Mouse (Mus musculus) lung, postnatal 14 days (tissue): ENCODE measurements around the gene Itm2c.

ENCODE experiments used
- DNase-seq: peaks from one replicate; pipeline ENCODE4 v3.0.0; 2021

Gene Itm2c

GRCm38 (mm10) chr1:85900521-85901333, 6.6 kb downstream of the Itm2c start:
- no peak for DNase-seq

GRCm38 (mm10) chr1:85901516-85902107, 7.5 kb downstream of the Itm2c start:
- no peak for DNase-seq

GRCm38 (mm10) chr1:85902108-85902561, 8.1 kb downstream of the Itm2c start:
- peak; percentile 32 for DNase-seq

DNA sequence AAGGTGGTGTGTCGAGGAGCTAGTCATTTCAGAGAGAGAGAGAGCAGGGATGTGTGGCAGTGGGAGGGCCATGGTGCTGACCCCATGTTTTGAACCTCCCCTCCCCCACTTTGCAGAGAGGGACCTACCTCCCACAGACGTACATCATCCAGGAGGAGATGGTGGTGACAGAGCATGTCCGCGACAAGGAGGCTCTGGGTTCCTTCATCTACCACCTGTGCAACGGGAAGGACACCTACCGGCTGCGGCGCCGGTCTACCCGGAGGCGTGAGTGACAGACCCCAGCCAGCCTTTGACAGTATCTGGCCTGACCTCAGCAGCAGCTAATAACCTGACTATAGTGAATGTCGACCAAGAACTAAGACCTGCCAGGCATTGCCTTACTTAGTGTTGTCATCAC, 12.8 kb downstream of the Itm2c start:
- no peak for DNase-seq

DNA sequence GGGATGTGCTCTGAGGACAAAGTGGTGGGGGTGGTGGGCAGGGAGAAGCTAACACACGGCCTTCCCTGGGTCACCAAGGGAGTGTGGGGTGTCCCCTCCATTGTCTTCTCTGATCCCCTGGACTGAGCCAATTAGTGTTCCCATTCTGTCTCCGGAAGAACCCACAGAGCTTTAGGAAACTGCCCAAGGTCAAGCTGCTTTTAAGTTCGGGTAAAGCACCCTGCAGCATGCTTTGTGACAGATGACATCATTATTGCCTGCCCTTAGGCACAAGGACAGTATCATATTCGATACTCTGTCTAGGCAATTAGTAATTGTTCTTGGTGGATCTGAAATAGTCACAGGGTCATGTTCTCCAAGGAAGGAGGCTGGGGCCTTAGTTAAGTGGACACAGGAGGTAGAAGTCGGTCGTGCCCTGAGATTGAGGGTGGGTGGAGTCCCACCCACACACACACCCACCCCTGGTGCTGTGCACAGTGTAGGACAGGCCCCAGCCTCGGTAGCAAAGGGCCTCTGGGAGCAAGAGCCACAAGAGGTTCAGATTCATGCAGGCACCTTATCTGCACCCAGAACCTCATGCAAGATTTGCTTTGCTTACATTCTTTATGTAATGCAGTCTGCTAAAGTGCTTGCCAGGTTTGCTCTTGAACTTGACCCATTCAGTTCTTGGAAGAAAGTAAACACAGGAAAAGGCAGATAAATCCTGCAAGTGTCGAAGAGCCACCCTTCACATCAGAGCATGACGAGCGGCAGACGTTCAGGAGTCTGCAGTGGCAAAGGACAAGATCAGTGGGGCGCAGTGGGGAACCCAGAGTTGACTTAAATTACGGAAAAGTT, 14.9 kb downstream of the Itm2c start:
- DNase-seq, result peak; percentile 17

GRCm38 (mm10) chr1:85913078-85913755, 19.1 kb downstream of the Itm2c start:
- no peak for DNase-seq

DNA sequence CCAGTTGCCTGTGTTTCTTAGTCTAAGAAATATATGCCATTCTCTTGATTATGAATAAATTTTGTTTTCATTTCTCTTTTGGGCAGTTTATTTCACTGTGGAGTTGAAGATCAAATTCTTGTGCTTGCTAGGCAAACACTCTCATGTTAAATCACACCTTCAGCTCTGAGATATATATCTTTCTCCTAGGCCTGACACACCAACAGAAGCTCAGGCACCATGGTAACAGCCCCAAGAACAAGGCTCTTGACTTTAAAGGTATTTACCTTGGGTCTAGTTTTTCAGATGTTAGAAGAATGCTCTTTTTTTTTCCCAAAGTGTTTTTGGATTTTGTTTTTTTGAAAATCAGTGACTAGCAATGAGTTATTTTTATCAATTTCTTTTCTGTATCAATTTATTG, 21.8 kb downstream of the Itm2c start:
- no peak for DNase-seq

- DNase-seq, result no peak
These were observed 22.9 kb downstream of the Itm2c start for GRCm38 (mm10) chr1:85916830-85917450.

- no peak for DNase-seq
These were observed 25.5 kb downstream of the Itm2c start for GRCm38 (mm10) chr1:85919621-85920020.

DNA sequence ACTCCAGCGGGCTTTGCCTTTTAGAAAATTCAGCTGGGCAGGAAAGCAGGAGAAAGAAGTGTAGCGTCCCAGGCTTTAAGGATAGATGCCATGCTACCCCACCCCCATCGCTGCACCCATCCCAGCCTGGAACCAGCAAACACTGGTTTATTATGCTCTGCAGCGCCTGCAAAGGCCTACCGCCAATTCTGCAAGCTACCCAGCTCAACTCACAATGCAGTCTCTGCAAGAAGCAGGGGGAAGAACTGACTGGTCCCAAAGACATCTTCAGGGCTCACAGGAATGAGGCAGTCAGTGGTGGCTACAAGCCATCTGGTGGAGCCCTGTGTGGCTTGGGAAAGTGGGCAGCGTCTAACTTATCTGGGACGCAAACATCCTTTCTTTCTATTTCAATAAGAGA, 27.6 kb downstream of the Itm2c start:
- DNase-seq, result no peak

DNA sequence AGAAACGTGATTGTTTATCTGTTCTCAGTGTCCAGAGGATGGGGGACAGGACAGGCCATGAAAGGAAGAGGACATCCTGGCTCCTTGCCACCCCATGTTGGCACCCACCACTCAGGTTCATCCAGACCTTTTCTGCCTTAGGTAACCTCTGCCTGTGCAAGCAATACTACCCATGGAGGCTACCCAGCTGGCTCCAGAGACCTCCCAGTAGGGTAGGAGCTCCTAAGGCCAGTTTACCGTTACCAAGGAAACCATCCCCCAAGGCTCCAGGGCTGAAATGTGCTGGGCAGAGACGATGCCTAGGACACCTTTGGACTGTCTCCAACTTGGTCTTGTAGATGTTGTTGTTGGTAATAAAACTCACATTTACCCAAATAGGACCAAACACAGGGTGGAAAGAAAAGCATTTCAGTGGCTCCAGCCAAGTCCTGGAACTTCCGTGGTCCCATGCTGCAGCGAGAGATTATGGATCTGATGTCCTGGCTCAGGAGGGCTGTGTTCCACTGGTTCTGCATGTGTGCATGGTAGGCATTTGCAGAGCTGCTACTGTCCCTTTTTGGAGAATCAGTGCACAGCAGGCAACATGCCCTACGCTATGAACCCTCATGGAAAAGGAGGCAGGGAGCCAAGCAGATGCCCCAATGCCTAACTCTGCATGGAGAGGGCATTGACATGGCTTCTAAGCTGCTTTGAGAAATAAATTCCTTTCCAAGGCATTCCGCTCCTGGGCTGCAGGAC, 28.2 kb downstream of the Itm2c start:
- peak; percentile 14 for DNase-seq

DNA sequence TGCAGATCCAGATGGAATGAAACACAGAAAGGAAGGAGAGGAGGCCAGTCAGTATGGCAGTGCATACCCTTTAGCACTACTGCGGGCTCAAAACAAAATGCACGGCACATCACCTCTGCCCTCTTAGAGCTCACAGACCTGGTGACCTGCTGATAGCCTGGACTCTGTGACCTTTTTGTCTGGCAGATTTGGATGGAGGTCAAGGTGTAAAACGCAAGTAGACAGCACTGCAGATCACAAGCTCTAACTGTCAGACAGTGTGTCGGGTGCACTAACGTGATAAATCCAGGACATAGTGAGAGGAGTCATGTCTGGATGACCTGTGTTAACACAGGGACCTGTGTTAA, 28.8 kb downstream of the Itm2c start:
- no peak for DNase-seq

DNA sequence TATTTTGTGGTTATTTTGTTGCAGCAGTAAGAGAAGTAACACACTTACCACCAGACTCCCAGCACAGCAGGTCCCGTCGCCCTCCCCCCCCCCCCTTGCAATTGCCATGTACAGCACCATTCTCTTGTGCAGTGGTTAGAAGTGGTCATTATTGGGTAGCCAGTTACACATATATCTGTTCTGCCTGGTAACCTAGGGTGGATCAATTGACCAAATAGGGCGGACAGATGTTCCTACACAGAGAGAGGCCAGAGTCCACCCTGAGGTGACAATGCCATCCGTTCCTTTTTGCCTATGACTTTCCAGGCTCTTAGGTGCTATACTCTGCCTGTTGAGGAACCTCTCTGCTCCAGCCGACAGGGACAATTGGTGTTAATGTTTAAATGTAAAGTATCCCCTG, 31.1 kb downstream of the Itm2c start:
- DNase-seq, result no peak

GRCm38 (mm10) chr1:85928057-85928687, 34.1 kb downstream of the Itm2c start, which contains the start of gene 4933407L21Rik:
TSS of gene 4933407L21Rik (plus strand) at chr1:85928483.
- DNase-seq, result no peak

DNA sequence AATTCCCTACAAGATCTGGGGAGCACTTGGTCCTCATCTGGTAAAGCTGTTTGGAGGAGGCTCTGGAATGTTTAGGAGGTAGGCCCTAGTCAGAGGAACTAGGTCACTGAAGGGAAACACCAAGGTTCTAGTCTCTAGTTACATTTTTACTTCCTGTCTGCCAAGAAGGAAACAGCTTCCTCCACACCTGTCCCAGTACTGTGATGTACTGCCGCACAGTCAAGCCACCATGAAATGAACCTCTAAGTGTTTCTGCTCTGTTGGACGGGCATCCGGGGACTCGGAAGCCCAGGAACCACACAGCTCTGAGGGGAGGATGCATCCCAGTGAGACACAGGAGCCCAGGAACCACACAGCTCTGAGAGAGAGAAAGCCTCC, 34.6 kb downstream of the Itm2c start:
- no peak for DNase-seq

DNA sequence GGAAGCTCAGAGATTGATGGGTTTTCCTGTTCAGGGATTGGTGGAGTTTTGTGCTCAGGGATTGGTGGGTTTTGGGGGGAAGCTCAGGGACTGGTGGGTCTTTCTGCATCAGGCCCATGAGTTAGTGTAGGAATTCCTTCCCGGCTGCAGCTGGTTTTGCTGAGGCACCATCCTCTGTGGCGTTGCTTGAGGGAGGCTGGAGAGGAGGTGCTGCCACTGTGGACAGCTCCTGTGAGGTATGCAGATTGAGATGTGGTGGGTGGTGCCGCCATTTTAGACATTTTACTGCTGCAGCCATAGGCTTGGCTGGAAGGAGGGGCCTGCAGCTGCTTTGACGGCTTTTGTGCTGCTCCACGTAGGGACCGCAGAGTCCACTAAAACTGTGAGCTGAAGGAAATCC, 35.3 kb downstream of the Itm2c start:
- no peak for DNase-seq

DNA sequence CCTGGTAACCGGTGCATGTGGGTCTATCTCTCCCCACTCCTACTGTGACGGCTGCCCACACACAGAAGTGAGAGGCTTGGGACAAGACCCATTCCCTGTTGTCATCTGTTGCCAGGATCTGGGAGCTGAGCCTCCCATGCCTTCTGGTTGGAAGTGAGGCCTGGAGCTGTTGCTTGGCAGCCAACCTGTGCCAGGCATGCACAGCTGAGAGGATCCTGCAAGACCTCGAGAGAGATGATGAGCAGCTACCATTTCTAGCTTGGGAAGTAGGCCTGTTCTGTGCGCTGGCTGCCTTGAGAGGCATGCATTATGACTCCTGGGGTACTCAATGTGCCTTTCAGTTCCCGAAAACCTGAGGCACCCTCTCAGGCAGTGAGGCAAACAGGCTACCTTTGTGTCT, 37.1 kb downstream of the Itm2c start:
- DNase-seq, result no peak

GRCm38 (mm10) chr1:85933226-85933625, 39.1 kb downstream of the Itm2c start:
- no peak for DNase-seq

DNA sequence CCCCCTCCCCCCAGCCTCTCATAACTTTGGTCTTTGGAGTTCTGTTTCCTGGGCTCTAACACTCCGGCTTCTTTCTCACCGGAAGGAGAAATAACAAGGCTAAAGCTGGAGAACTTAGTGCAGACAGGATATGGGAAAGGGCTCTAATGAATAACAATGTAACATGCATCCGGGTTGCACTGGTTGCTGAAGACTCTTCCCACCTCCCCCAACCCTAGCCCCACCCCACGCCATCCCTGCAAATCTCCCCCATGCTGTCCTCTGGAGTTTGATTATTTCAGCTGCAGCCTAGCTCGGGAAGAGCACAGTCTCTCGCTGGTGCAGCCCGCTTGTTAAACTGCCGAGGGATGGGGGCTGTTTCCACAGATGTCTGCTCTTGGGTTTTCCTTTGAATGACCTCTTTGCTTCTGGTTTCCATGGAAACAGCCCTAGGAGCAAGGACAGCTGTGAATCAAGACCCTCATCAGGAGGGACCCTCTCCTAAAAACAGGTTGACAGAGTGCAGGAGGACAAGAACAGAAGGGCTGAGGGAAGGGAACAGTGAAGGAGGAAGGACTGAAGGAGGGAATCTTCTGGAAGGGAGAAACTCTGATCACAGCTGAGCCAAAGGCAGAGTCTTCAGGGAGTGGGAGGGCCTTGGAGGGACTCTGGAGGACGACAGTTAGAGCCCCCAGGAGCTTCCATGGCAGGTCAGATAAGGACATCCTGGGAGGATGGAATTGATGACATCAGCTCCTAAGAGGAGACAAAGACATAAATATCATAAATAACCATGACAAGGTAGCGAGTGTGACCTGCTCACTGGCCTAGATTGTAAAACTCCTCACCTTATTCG, 39.8 kb downstream of the Itm2c start:
- DNase-seq, result no peak

DNA sequence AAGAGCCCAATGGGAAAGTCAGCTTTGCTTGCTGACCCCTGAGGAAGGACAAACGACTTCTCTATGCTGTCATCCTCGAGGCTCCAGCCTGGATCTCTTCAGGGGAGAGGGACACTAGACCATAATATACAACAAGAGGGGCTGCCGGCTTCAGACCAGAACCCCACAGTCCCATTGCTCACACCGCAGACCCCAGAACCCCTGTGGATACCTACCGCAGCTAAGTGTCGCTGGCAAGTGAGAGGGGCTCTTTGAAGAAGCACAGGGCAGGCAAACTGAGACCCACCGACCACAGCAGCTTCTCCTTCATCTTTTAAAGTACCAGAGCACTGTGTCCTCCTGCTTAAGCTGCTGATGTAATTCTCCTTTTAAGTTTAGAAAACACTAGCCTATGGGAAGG, 40.5 kb downstream of the Itm2c start:
- no peak for DNase-seq
